Mouse (Mus musculus) testis, adult 2 months (tissue): Measurements from ENCODE around the gene Sh2d2a.

Source experiments
- CTCF ChIP-seq: fragments of 200-500 bp; IDR thresholded peaks from 2 replicates; pipeline ENCODE4 v1.5.1; 2012; ENCODE audit warnings: low read depth, mild to moderate bottlenecking, inconsistent platforms, low read length, moderate library complexity; ENCODE audit not compliant: control insufficient read depth, insufficient read depth, insufficient replicate concordance
- POLR2A ChIP-seq: fragments of 200-500 bp; IDR thresholded peaks from 2 replicates; pipeline ENCODE4 v1.6.1; 2012; ENCODE audit warnings: low read depth, mild to moderate bottlenecking, inconsistent platforms, low read length, moderate library complexity; ENCODE audit not compliant: control insufficient read depth

GRCm38 (mm10) chr3:87855936-87856335 lies 9.4 kb downstream of the Sh2d2a start:
- TF ChIP-seq POLR2A, result no peak
- TF ChIP-seq CTCF, result no peak
